ENCODE assay signal across 9 mouse cellular contexts in genomic region chr1:89968111-89968851, GRCm38 (mm10). TPM values are rescaled to one million over a fixed set of nuclear protein-coding genes. Genes with fewer than 3 reads are reported as not detected.
DNase-seq lines count a peak whose midpoint lies in the region; ATAC-seq and TF ChIP-seq lines count a peak whose summit lies in the region.
"Had no signal": no experiment of that assay in that cellular context is flagged by ENCODE, and none has a peak within 500 bp of the region (broad histone marks: within the 10 kb centered on the region; RNA-seq: fewer than 3 reads in every experiment).

No protein-coding gene starts in this region.

- intact Hi-C loops in gastrocnemius, adult 2 months (cut with DNase I) = no loop called here
- intact Hi-C loops in gastrocnemius, postnatal 14 days (cut with DNase I; ENCODE audit: low total_unique reads) = no loop called here

- H3K36me3 ChIP-seq in forebrain, embryonic 10.5 days (replicated peaks) = no peaks in the 10 kb centered on the region
- no peaks in the 10 kb centered on the region for H3K36me3 ChIP-seq in hindbrain, embryonic 16.5 days (ENCODE audit: control insufficient read depth, insufficient read depth, low read length)
- H3K36me3 ChIP-seq in liver, embryonic 11.5 days (ENCODE audit: control insufficient read depth, insufficient read depth, low read length) = no peaks in the 10 kb centered on the region

- WGBS in forebrain, embryonic 10.5 days = under 1% methylated on average over 95 of the region's 95 CpGs
- WGBS in hindbrain, embryonic 16.5 days = under 1% methylated on average over 81 of the region's 95 CpGs
- WGBS in liver, embryonic 11.5 days = 2% methylated on average over 89 of the region's 95 CpGs

- peak overlapping the region; percentile 65 for H3K4me3 ChIP-seq in gastrocnemius, adult 2 months
- H3K4me3 ChIP-seq in forebrain, embryonic 10.5 days = peak overlapping the region; percentile 63
- H3K4me3 ChIP-seq in hindbrain, embryonic 16.5 days (ENCODE audit: low read length) = peak overlapping the region; percentile 64
- peak overlapping the region; percentile 59 for H3K4me3 ChIP-seq in liver, embryonic 11.5 days (ENCODE audit: low read depth, low read length)

- peak; percentile 79 for ATAC-seq in hindbrain, embryonic 16.5 days
- ATAC-seq in liver, embryonic 11.5 days (replicated peaks; ENCODE audit: low FRiP score) = no peak; the same call in 1 of the 2 replicates

- TF ChIP-seq CTCF in gastrocnemius, adult 2 months (IDR thresholded peaks at IDR 0.05) = no peak

- H3K9me3 ChIP-seq in forebrain, embryonic 10.5 days = no peaks in the 10 kb centered on the region
- no peaks in the 10 kb centered on the region for H3K9me3 ChIP-seq in hindbrain, embryonic 16.5 days (ENCODE audit: control insufficient read depth, low read length)
- no peaks in the 10 kb centered on the region for H3K9me3 ChIP-seq in liver, embryonic 11.5 days (ENCODE audit: control insufficient read depth, low read length)

- peaks cover 20% of the 10 kb centered on the region for H3K4me1 ChIP-seq in forebrain, embryonic 10.5 days
- H3K4me1 ChIP-seq in hindbrain, embryonic 16.5 days (ENCODE audit: control insufficient read depth, insufficient read depth, low read depth, low read length) = peaks cover 8% of the 10 kb centered on the region
- H3K4me1 ChIP-seq in liver, embryonic 11.5 days (replicated peaks; ENCODE audit: control insufficient read depth, insufficient read depth, low read length) = no peaks in the 10 kb centered on the region

- H3K27ac ChIP-seq in gastrocnemius, adult 2 months = no peak overlapping the region
- H3K27ac ChIP-seq in forebrain, embryonic 10.5 days = peak overlapping the region; percentile 66; the same call in 1 of the 2 replicates
- peak overlapping the region; percentile 76 for H3K27ac ChIP-seq in hindbrain, embryonic 16.5 days (ENCODE audit: low read depth, low read length)
- no peak overlapping the region for H3K27ac ChIP-seq in liver, embryonic 11.5 days (ENCODE audit: low read depth, low read length)

- DNase-seq in gastrocnemius, adult 2 months = peak; percentile 54
- no peak for DNase-seq in gastrocnemius, postnatal 14 days
- DNase-seq in ZHBTc4 (ENCODE audit: low read depth, low spot score) = peak; percentile 83
- no peak for DNase-seq in forebrain, embryonic 10.5 days (ENCODE audit: extremely low spot score, low spot score)
- DNase-seq in liver, embryonic 11.5 days (ENCODE audit: low spot score) = no peak
- DNase-seq in right cerebral cortex, postnatal 14 days = peak; percentile 77
- no peak for DNase-seq in spleen, adult 12 weeks (ENCODE audit: low spot score)

- H3K4me2 ChIP-seq in hindbrain, embryonic 16.5 days (ENCODE audit: low read length) = peak overlapping the region; percentile 97
- H3K4me2 ChIP-seq in liver, embryonic 11.5 days = peak overlapping the region; percentile 80

- peaks cover 99% of the 10 kb centered on the region for H3K27me3 ChIP-seq in forebrain, embryonic 10.5 days (ENCODE audit: poor library complexity, severe bottlenecking)
- H3K27me3 ChIP-seq in hindbrain, embryonic 16.5 days (replicated peaks; ENCODE audit: control insufficient read depth, insufficient read depth, low read length) = peaks cover 11% of the 10 kb centered on the region
- H3K27me3 ChIP-seq in liver, embryonic 11.5 days (replicated peaks; ENCODE audit: control insufficient read depth, insufficient read depth, low read length) = peaks cover 50% of the 10 kb centered on the region

- peak overlapping the region; percentile 81 for H3K9ac ChIP-seq in hindbrain, embryonic 16.5 days (ENCODE audit: low read depth, low read length)
- H3K9ac ChIP-seq in liver, embryonic 11.5 days (ENCODE audit: low read depth, low read length) = 0 out of 2 replicates have a peak overlapping the region, but pooled peaks have one; percentile 14

RNA-seq across cellular contexts. Expression of gene Gbx2, which starts 37.3 kb away (rescaled TPM):
- total RNA-seq in gastrocnemius, adult 2 months (2021) = under 1 TPM in 1 of 2 experiments, not detected in 1; 0.56 TPM
- not detected for total RNA-seq in gastrocnemius, postnatal 14 days (2021)
- 1.2 and 1.5 TPM in 2 replicates for polyA plus RNA-seq in forebrain, embryonic 10.5 days (2016; fragmentation: Nextera tagmentation; extraction: Ambion mirVana)
- 33.0 and 35.8 TPM in 2 replicates for polyA plus RNA-seq in hindbrain, embryonic 16.5 days (2015; fragmentation: Nextera tagmentation; extraction: Ambion mirVana)
- 2.2 and 2.9 TPM in 2 replicates for polyA plus RNA-seq in liver, embryonic 11.5 days (2014; fragmentation: Nextera tagmentation; extraction: Ambion mirVana)
- polyA plus RNA-seq: frontal cortex, adult 2 months had no signal

RNA-seq across cellular contexts. Expression of gene Asb18, which starts 46.2 kb away (rescaled TPM):
- 10 to 100 TPM; 18.0 to 39.9 TPM for total RNA-seq in gastrocnemius, adult 2 months (2021)
- 1 to 10 TPM; 7.0 TPM for total RNA-seq in gastrocnemius, postnatal 14 days (2021)
- not detected in 2 replicates for polyA plus RNA-seq in forebrain, embryonic 10.5 days (2016; fragmentation: Nextera tagmentation; extraction: Ambion mirVana)
- polyA plus RNA-seq in hindbrain, embryonic 16.5 days (2015; fragmentation: Nextera tagmentation; extraction: Ambion mirVana) = 0.67 and 0.75 TPM in 2 replicates
- polyA plus RNA-seq in liver, embryonic 11.5 days (2014; fragmentation: Nextera tagmentation; extraction: Ambion mirVana) = not detected in 2 replicates

Comparison
In these comparisons a context has a peak if more than half of its experiments do, and no peak if none do; other contexts are left out.
1. DNase-seq: peak in gastrocnemius, adult 2 months (single experiment), ZHBTc4 (single experiment) and right cerebral cortex, postnatal 14 days (single experiment); none in gastrocnemius, postnatal 14 days (single experiment), forebrain, embryonic 10.5 days (single experiment), liver, embryonic 11.5 days (single experiment) and spleen, adult 12 weeks (single experiment).
2. H3K27ac ChIP-seq: peak in forebrain, embryonic 10.5 days (single experiment) and hindbrain, embryonic 16.5 days (single experiment); none in gastrocnemius, adult 2 months (single experiment) and liver, embryonic 11.5 days (single experiment).
3. Peak in every context shown above with its lines, with median percentiles within 50 percentile points of each other: H3K4me3 ChIP-seq.